Mouse (Mus musculus): Measurements from ENCODE around the gene Spag6. TPM values are rescaled to one million over a fixed set of nuclear protein-coding genes. Genes with fewer than 3 reads are reported as not detected.

Spag6 gene
- polyA plus RNA-seq, 1 experiment from 2014 or later = not detected

- under 1% methylated on average over 11 of the region's 11 CpGs for WGBS
- Histone ChIP-seq H3K9me3 (ENCODE audit: control insufficient read depth) (no peaks in the 10 kb centered on the region), H3K36me3 (ENCODE audit: control insufficient read depth, insufficient read depth) (no peaks in the 10 kb centered on the region), H3K4me2 (replicated peaks; ENCODE audit: low read depth) (peak overlapping the region; percentile 91), H3K4me1 (replicated peaks; ENCODE audit: control insufficient read depth, insufficient read depth, low read length) (no peaks in the 10 kb centered on the region), H3K9ac (ENCODE audit: low read depth, low read length) (peak overlapping the region; percentile 95), H3K4me3 (ENCODE audit: low read depth, low read length) (peak overlapping the region; percentile 84), H3K27ac (ENCODE audit: low read depth, low read length) (peak overlapping the region; percentile 97), H3K27me3 (replicated peaks; ENCODE audit: control insufficient read depth, insufficient read depth, low read length) (no peaks in the 10 kb centered on the region)
- ATAC-seq = no peak
- TF ChIP-seq CTCF (IDR thresholded peaks at IDR 0.05; ENCODE audit: low read depth) = no peak
Measured at GRCm38 (mm10) chr2:18672766-18673164, 21.1 kb upstream of the Spag6 start.

GRCm38 (mm10) chr2:18673766-18674165, 20.1 kb upstream of the Spag6 start:
- Histone ChIP-seq H3K9ac (ENCODE audit: low read depth, low read length) (no peak overlapping the region), H3K4me3 (ENCODE audit: low read depth, low read length) (no peak overlapping the region), H3K9me3 (ENCODE audit: control insufficient read depth) (no peaks in the 10 kb centered on the region), H3K27me3 (replicated peaks; ENCODE audit: control insufficient read depth, insufficient read depth, low read length) (0 out of 2 replicates have a peak, but pooled peaks cover 8% of the 10 kb centered on the region), H3K4me1 (replicated peaks; ENCODE audit: control insufficient read depth, insufficient read depth, low read length) (peaks cover 7% of the 10 kb centered on the region), H3K36me3 (ENCODE audit: control insufficient read depth, insufficient read depth) (no peaks in the 10 kb centered on the region), H3K27ac (ENCODE audit: low read depth, low read length) (no peak overlapping the region), H3K4me2 (replicated peaks; ENCODE audit: low read depth) (peak overlapping the region; percentile 91; the same call in 1 of the 2 replicates)
- no peak for ATAC-seq
- no peak for TF ChIP-seq CTCF (IDR thresholded peaks at IDR 0.05; ENCODE audit: low read depth)
- WGBS = 69% methylated on average over 4 of the region's 4 CpGs

GRCm38 (mm10) chr2:18674193-18674902, 19.5 kb upstream of the Spag6 start:
- peaks cover 12% of the 10 kb centered on the region; the same call in 1 of the 2 replicates for H3K27me3 ChIP-seq (replicated peaks; ENCODE audit: control insufficient read depth, insufficient read depth, low read length)
- no peak overlapping the region for H3K27ac ChIP-seq (ENCODE audit: low read depth, low read length)
- WGBS = 85% methylated on average over 4 of the region's 4 CpGs
- no peak for TF ChIP-seq CTCF (IDR thresholded peaks at IDR 0.05; ENCODE audit: low read depth)
- H3K36me3 ChIP-seq (ENCODE audit: control insufficient read depth, insufficient read depth) = no peaks in the 10 kb centered on the region
- no peak overlapping the region; the same call in 1 of the 2 replicates for H3K4me2 ChIP-seq (replicated peaks; ENCODE audit: low read depth)
- H3K9ac ChIP-seq (ENCODE audit: low read depth, low read length) = no peak overlapping the region
- no peak for ATAC-seq
- H3K9me3 ChIP-seq (ENCODE audit: control insufficient read depth) = no peaks in the 10 kb centered on the region
- no peak overlapping the region for H3K4me3 ChIP-seq (ENCODE audit: low read depth, low read length)
- H3K4me1 ChIP-seq (replicated peaks; ENCODE audit: control insufficient read depth, insufficient read depth, low read length) = peaks cover 7% of the 10 kb centered on the region

GRCm38 (mm10) chr2:18675681-18676456, 18.0 kb upstream of the Spag6 start:
- peak overlapping the region; percentile 88 for H3K4me2 ChIP-seq (replicated peaks; ENCODE audit: low read depth)
- ATAC-seq = no peak
- TF ChIP-seq CTCF (IDR thresholded peaks at IDR 0.05; ENCODE audit: low read depth) = no peak
- H3K27ac ChIP-seq (ENCODE audit: low read depth, low read length) = peak overlapping the region; percentile 95
- no peaks in the 10 kb centered on the region for H3K9me3 ChIP-seq (ENCODE audit: control insufficient read depth)
- peaks cover 20% of the 10 kb centered on the region for H3K27me3 ChIP-seq (replicated peaks; ENCODE audit: control insufficient read depth, insufficient read depth, low read length)
- peak overlapping the region; percentile 88 for H3K9ac ChIP-seq (ENCODE audit: low read depth, low read length)
- peaks cover 7% of the 10 kb centered on the region for H3K4me1 ChIP-seq (replicated peaks; ENCODE audit: control insufficient read depth, insufficient read depth, low read length)
- WGBS = 19% methylated on average over 42 of the region's 42 CpGs
- H3K4me3 ChIP-seq (ENCODE audit: low read depth, low read length) = peak overlapping the region; percentile 79
- H3K36me3 ChIP-seq (ENCODE audit: control insufficient read depth, insufficient read depth) = no peaks in the 10 kb centered on the region

- Histone ChIP-seq H3K27ac (ENCODE audit: low read depth, low read length) (peak overlapping the region; percentile 95), H3K9me3 (ENCODE audit: control insufficient read depth) (no peaks in the 10 kb centered on the region), H3K4me2 (replicated peaks; ENCODE audit: low read depth) (peak overlapping the region; percentile 88), H3K4me1 (replicated peaks; ENCODE audit: control insufficient read depth, insufficient read depth, low read length) (peaks cover 7% of the 10 kb centered on the region), H3K9ac (ENCODE audit: low read depth, low read length) (peak overlapping the region; percentile 88), H3K27me3 (replicated peaks; ENCODE audit: control insufficient read depth, insufficient read depth, low read length) (peaks cover 24% of the 10 kb centered on the region), H3K4me3 (ENCODE audit: low read depth, low read length) (peak overlapping the region; percentile 79), H3K36me3 (ENCODE audit: control insufficient read depth, insufficient read depth) (no peaks in the 10 kb centered on the region)
- peak; percentile 76 for ATAC-seq
- 1% methylated on average over 28 of the region's 64 CpGs for WGBS
- TF ChIP-seq CTCF (IDR thresholded peaks at IDR 0.05; ENCODE audit: low read depth) = no peak
Measured at GRCm38 (mm10) chr2:18676457-18676935, 17.3 kb upstream of the Spag6 start.

GRCm38 (mm10) chr2:18676936-18677491, 16.8 kb upstream of the Spag6 start, which contains the start of gene Bmi1:
TSS of gene Bmi1 (plus strand) at chr2:18677018.
- under 1% methylated on average over 58 of the region's 77 CpGs for WGBS
- Histone ChIP-seq H3K4me1 (replicated peaks; ENCODE audit: control insufficient read depth, insufficient read depth, low read length) (peaks cover 7% of the 10 kb centered on the region), H3K4me2 (replicated peaks; ENCODE audit: low read depth) (peak within 1 kb of the TSS; percentile 88), H3K9me3 (ENCODE audit: control insufficient read depth) (no peaks in the 10 kb centered on the region), H3K27ac (ENCODE audit: low read depth, low read length) (peak within 1 kb of the TSS; percentile 95), H3K4me3 (ENCODE audit: low read depth, low read length) (peak within 1 kb of the TSS; percentile 79), H3K27me3 (replicated peaks; ENCODE audit: control insufficient read depth, insufficient read depth, low read length) (peaks cover 24% of the 10 kb centered on the region), H3K36me3 (ENCODE audit: control insufficient read depth, insufficient read depth) (no peaks in the 10 kb centered on the region), H3K9ac (ENCODE audit: low read depth, low read length) (peak within 1 kb of the TSS; percentile 88)
- TF ChIP-seq CTCF (IDR thresholded peaks at IDR 0.05; ENCODE audit: low read depth) = peak; percentile 18; the same call in 1 of the 2 replicates
- peak; percentile 61 for ATAC-seq
